Mouse (Mus musculus) intestine, postnatal 0 days (tissue): ENCODE measurements around the gene Foxp2. TPM values are rescaled to one million over a fixed set of nuclear protein-coding genes. Genes with fewer than 3 reads are reported as not detected.

Experiments
- ATAC-seq: fragments of 200-750 bp; cut with Nextera tagmentation; 2 replicates; pipeline ENCODE4 v1.8.0; 2017; ENCODE audit warnings: mild to moderate bottlenecking, moderate TSS enrichment, moderate library complexity
- H3K27ac ChIP-seq: fragments of 300-500 bp; sonication (generic); 2 replicates; pipeline ENCODE4 v1.5.1; 2014; ENCODE audit warnings: mild to moderate bottlenecking, low read depth, low read length, moderate library complexity
- H3K27me3 ChIP-seq: fragments of 300-500 bp; sonication (generic); replicated peaks from 2 replicates; pipeline ENCODE4 v1.6.1; 2014; ENCODE audit warnings: low read length, mixed read lengths; ENCODE audit not compliant: control insufficient read depth, insufficient read depth
- H3K36me3 ChIP-seq: fragments of 300-500 bp; sonication (generic); 2 replicates; pipeline ENCODE4 v1.6.1; 2014; ENCODE audit warnings: mild to moderate bottlenecking, moderate library complexity; ENCODE audit not compliant: control insufficient read depth, insufficient read depth
- H3K4me1 ChIP-seq: fragments of 300-500 bp; sonication (generic); replicated peaks from 2 replicates; pipeline ENCODE4 v1.6.1; 2014; ENCODE audit warnings: antibody characterized with exemption, low read length, mixed read lengths; ENCODE audit not compliant: control insufficient read depth, insufficient read depth
- H3K4me2 ChIP-seq: fragments of 300-500 bp; sonication (generic); replicated peaks from 2 replicates; pipeline ENCODE4 v1.6.1; 2014; ENCODE audit warnings: low read depth, mild to moderate bottlenecking, moderate library complexity
- H3K4me3 ChIP-seq: fragments of 300-500 bp; sonication (generic); 2 replicates; pipeline ENCODE4 v1.5.1; 2014; ENCODE audit warnings: low read depth, low read length
- H3K9ac ChIP-seq: fragments of 300-500 bp; sonication (generic); 2 replicates; pipeline ENCODE4 v1.6.1; 2014; ENCODE audit warnings: mild to moderate bottlenecking, low read depth, low read length
- H3K9me3 ChIP-seq: fragments of 300-500 bp; sonication (generic); 2 replicates; pipeline ENCODE4 v1.6.1; 2016; ENCODE audit warnings: mixed run types; ENCODE audit not compliant: control insufficient read depth
- CTCF ChIP-seq: sonication (generic); IDR thresholded peaks from 2 replicates; pipeline ENCODE4 v1.5.1; 2016; ENCODE audit warnings: low read depth, mild to moderate bottlenecking, control low read depth, antibody characterized with exemption, moderate library complexity
- WGBS: fragments of 180-500 bp; shearing (Covaris S2); extraction: QIAGEN DNeasy Blood & Tissue Kit; methylation state at CpG from one replicate; pipeline ENCODE4 v1.1.7; 2014; 5-methylcytosine and 5-hydroxymethylcytosine counted together
- polyA plus RNA-seq: library from polyadenylated mRNA; unstranded; fragments of >200 nt; fragmentation: Nextera tagmentation; extraction: Ambion mirVana; gene quantifications from 2 replicates; pipeline ENCODE4 v1.2.1, GENCODE M21; 2015

Gene Foxp2
- polyA plus RNA-seq, 1 experiment from 2014 or later = 5.4 TPM

DNA sequence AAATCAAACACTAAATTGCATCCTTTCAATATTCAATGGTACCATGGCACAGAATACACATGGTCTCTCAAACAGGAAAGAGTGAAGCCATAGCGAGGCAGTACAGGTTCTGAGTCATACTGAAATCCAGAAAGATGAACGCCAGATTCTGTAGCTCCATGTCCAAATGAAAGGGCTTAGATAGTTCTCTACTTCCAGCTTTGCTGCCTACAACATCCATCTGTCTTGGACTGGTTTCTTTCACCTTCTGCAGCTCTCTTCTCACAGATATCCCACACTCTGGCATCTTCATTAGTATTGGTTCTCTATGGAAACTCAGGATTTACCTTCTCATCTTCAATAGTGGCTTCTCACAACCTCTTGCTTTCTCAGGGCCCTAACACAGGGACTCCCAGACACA is 417.2 kb downstream of the Foxp2 start:
- no peak overlapping the region for H3K27ac ChIP-seq
- no peak overlapping the region for H3K4me2 ChIP-seq
- no peak overlapping the region for H3K9ac ChIP-seq
- no peak overlapping the region for H3K4me3 ChIP-seq
- no peaks in the 10 kb centered on the region for H3K4me1 ChIP-seq
- no peaks in the 10 kb centered on the region for H3K9me3 ChIP-seq
- ATAC-seq = no peak
- no peak for TF ChIP-seq CTCF
- no peaks in the 10 kb centered on the region for H3K36me3 ChIP-seq
- no peaks in the 10 kb centered on the region for H3K27me3 ChIP-seq
- 88% methylated on average over 2 of the region's 2 CpGs for WGBS

DNA sequence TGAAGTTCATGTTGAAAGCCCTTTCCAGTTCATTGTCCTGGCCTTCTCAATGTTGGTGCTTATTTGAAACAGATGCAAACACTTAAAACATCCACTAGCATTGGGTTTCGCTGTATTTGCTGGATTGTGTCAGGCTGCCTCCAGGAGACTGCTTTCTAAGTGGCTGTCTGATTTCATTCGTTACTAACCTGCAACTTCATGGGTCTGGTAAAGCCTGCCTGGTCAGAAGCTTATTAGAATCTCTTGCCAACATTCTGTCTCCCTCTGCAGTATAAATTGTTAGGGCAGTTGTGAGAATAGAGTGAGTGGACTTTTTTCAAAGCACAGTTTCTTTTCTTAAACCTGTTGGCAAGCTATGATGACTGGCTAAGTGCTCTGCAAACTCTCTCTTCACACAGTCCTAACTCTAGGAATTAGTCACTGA is 420.4 kb downstream of the Foxp2 start:
- no peak overlapping the region for H3K27ac ChIP-seq
- no peak overlapping the region for H3K4me3 ChIP-seq
- WGBS = 51% methylated on average over 2 of the region's 2 CpGs
- H3K4me1 ChIP-seq = no peaks in the 10 kb centered on the region
- H3K27me3 ChIP-seq = no peaks in the 10 kb centered on the region
- H3K9me3 ChIP-seq = no peaks in the 10 kb centered on the region
- no peaks in the 10 kb centered on the region for H3K36me3 ChIP-seq
- TF ChIP-seq CTCF = no peak
- no peak overlapping the region for H3K9ac ChIP-seq
- no peak overlapping the region for H3K4me2 ChIP-seq
- ATAC-seq = no peak

DNA sequence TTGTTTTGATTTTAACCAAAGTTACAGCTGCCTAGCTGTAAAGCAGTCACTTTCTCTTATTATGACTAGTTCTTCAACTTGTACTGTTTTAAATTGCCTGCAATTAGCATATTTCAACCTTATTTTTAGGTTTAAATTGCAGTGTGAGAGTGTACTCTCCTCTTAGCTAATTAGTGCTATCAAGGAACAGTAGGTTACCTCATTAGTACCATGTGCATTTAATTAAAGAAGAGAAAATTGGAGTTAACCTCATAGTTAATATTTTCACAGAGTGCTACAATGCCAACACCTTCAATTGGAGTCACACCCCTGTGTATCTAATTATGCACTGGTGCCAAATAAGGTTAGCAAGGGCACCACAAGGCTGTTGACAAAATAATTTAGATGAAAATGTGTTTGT is 421.9 kb downstream of the Foxp2 start:
- no peaks in the 10 kb centered on the region for H3K9me3 ChIP-seq
- no peak overlapping the region for H3K27ac ChIP-seq
- no peak overlapping the region for H3K4me2 ChIP-seq
- no peaks in the 10 kb centered on the region for H3K27me3 ChIP-seq
- ATAC-seq = no peak
- no peak for TF ChIP-seq CTCF
- H3K9ac ChIP-seq = no peak overlapping the region
- no peaks in the 10 kb centered on the region for H3K4me1 ChIP-seq
- H3K4me3 ChIP-seq = no peak overlapping the region
- H3K36me3 ChIP-seq = no peaks in the 10 kb centered on the region

DNA sequence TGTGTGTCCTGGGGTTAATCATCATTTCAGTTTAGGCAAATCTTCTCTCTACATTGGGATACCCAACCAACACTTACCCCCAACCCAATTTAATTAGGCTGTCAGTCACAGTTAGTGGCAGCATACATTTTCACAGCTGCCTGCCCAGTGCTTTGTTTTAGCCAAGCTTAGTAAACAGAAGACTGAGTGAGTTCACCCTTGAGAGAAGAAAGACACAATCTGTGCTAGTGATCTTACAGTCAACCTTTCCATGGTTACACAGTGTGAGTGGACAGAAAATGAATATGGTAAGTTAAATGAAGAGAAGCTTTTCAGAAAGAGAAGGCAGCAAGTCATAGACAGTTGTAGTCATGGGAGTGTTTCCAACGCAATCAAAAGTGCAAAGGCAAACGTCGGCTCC is 446.6 kb downstream of the Foxp2 start:
- Histone ChIP-seq H3K4me3 (no peak overlapping the region), H3K27ac (no peak overlapping the region), H3K4me2 (no peak overlapping the region), H3K4me1 (no peaks in the 10 kb centered on the region), H3K36me3 (no peaks in the 10 kb centered on the region), H3K27me3 (no peaks in the 10 kb centered on the region), H3K9me3 (no peaks in the 10 kb centered on the region), H3K9ac (no peak overlapping the region)
- TF ChIP-seq CTCF = no peak
- 91% methylated on average over 3 of the region's 3 CpGs for WGBS
- no peak for ATAC-seq

DNA sequence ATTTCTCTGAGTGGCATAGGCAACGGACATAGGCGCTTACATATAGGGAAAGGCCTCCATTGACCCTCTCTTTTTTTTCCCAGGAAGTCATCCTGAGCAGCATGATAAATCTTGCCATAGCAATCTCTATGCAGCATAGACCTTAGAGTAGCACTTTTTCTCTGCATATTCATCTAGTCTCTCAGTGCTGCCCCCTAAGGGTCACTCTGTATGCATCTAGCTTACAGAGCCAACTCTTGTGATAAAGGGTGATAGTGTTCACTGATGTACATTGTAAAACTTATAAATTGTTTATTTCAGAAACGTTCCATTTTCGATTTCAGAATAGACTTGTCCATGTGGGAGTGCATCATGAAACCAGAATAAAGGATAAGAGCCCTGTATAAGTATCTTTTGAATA is 454.7 kb downstream of the Foxp2 start:
- 81% methylated on average over 4 of the region's 4 CpGs for WGBS
- Histone ChIP-seq H3K4me1 (no peaks in the 10 kb centered on the region), H3K4me3 (no peak overlapping the region), H3K4me2 (no peak overlapping the region), H3K36me3 (no peaks in the 10 kb centered on the region), H3K9me3 (no peaks in the 10 kb centered on the region), H3K27ac (no peak overlapping the region), H3K27me3 (no peaks in the 10 kb centered on the region), H3K9ac (no peak overlapping the region)
- peak; percentile 25 for TF ChIP-seq CTCF
- ATAC-seq = no peak

DNA sequence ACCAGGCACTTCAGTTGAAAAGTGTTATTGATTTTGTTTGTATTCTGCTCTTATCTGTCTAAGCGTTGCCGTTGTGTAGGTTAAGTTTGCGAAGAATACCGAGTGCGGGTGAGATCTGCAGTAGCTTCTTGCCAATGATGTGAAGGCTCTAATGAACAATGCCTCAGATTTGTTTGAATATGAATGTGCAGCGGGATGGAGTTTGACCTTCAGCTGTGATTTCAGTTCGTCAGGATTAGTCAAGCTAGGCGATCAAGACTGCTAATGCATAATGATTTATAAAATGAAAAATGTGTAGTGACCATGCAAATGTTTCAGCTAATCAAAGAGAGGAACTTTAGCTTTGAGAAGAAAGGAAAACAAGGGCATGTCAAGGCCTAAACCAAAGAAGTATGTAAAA is 469.1 kb downstream of the Foxp2 start:
- Histone ChIP-seq H3K9me3 (no peaks in the 10 kb centered on the region), H3K4me2 (no peak overlapping the region), H3K36me3 (no peaks in the 10 kb centered on the region), H3K4me1 (no peaks in the 10 kb centered on the region), H3K27ac (no peak overlapping the region), H3K27me3 (no peaks in the 10 kb centered on the region), H3K9ac (no peak overlapping the region), H3K4me3 (no peak overlapping the region)
- no peak for TF ChIP-seq CTCF
- 48% methylated on average over 8 of the region's 8 CpGs for WGBS
- no peak for ATAC-seq

DNA sequence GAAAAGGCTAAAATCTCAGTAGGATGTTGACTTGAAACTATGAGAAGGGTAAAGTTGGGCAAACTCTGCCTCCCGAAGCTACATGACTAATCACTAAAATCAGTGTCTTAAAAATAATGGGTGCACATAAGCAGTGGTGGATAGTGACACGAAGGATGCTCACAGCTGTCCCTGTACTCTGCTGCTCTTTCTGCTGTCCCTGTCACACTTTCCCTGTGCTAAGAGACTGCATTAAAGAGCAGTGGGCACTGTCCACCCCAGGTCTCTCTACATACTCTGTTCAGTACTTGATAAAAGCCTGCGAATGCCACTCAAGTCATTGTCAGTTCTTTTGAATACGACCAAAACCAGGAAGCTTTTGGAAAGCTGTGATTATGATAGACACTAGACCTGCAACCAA is 469.7 kb downstream of the Foxp2 start:
- no peaks in the 10 kb centered on the region for H3K27me3 ChIP-seq
- H3K4me1 ChIP-seq = no peaks in the 10 kb centered on the region
- no peaks in the 10 kb centered on the region for H3K36me3 ChIP-seq
- H3K9me3 ChIP-seq = no peaks in the 10 kb centered on the region
- H3K4me2 ChIP-seq = no peak overlapping the region
- WGBS = 87% methylated on average over 4 of the region's 4 CpGs
- no peak overlapping the region for H3K4me3 ChIP-seq
- H3K9ac ChIP-seq = no peak overlapping the region
- ATAC-seq = no peak
- H3K27ac ChIP-seq = no peak overlapping the region
- no peak for TF ChIP-seq CTCF
